Mouse (Mus musculus) hindbrain, embryonic 11.5 days (tissue): ENCODE results near the gene Pikfyve. TPM values are rescaled to one million over a fixed set of nuclear protein-coding genes. Genes with fewer than 3 reads are reported as not detected.

Experiments used
- ATAC-seq: fragments of 200-750 bp; cut with Nextera tagmentation; 2 replicates; pipeline ENCODE4 v1.8.0; 2017; ENCODE audit warnings: mild to moderate bottlenecking, moderate TSS enrichment, moderate library complexity; ENCODE audit not compliant: low FRiP score
- DNase-seq: peaks from one replicate; pipeline ENCODE4 v3.0.0-alpha.2; 2015; ENCODE audit warnings: low spot score
- H3K27ac ChIP-seq: fragments of 300-500 bp; sonication (generic); 2 replicates; pipeline ENCODE4 v1.5.1; 2014; ENCODE audit warnings: mild to moderate bottlenecking, low read depth, low read length
- H3K27me3 ChIP-seq: fragments of 300-500 bp; sonication (generic); 2 replicates; pipeline ENCODE4 v1.6.1; 2014; ENCODE audit warnings: mild to moderate bottlenecking, low read length, moderate library complexity, mixed read lengths; ENCODE audit not compliant: control insufficient read depth, insufficient read depth
- H3K36me3 ChIP-seq: fragments of 300-500 bp; sonication (generic); 2 replicates; pipeline ENCODE4 v1.6.1; 2014; ENCODE audit warnings: mild to moderate bottlenecking, low read length, moderate library complexity, mixed read lengths; ENCODE audit not compliant: control insufficient read depth, insufficient read depth
- H3K4me1 ChIP-seq: fragments of 300-500 bp; sonication (generic); replicated peaks from 2 replicates; pipeline ENCODE4 v1.6.1; 2014; ENCODE audit warnings: low read length, mixed read lengths; ENCODE audit not compliant: control insufficient read depth, insufficient read depth
- H3K4me2 ChIP-seq: fragments of 300-500 bp; sonication (generic); replicated peaks from 2 replicates; pipeline ENCODE4 v1.6.1; 2014; ENCODE audit warnings: mild to moderate bottlenecking, low read depth, low read length
- H3K4me3 ChIP-seq: fragments of 300-500 bp; sonication (generic); 2 replicates; pipeline ENCODE4 v1.5.1; 2014; ENCODE audit warnings: low read depth, low read length
- H3K9ac ChIP-seq: fragments of 300-500 bp; sonication (generic); 2 replicates; pipeline ENCODE4 v1.6.1; 2014; ENCODE audit warnings: low read depth, low read length
- H3K9me3 ChIP-seq: fragments of 300-500 bp; sonication (generic); 2 replicates; pipeline ENCODE4 v1.6.1; 2016; ENCODE audit warnings: low read length; ENCODE audit not compliant: control insufficient read depth
- WGBS: fragments of 180-500 bp; shearing (Covaris S2); extraction: QIAGEN DNeasy Blood & Tissue Kit; methylation state at CpG from one replicate; pipeline ENCODE4 v1.1.7; 2014; 5-methylcytosine and 5-hydroxymethylcytosine counted together
- polyA plus RNA-seq: library from polyadenylated mRNA; unstranded; fragments of >200 nt; fragmentation: Nextera tagmentation; extraction: Ambion mirVana; gene quantifications from 2 replicates; pipeline ENCODE4 v1.2.1, GENCODE M21; 2014

Gene Pikfyve
- polyA plus RNA-seq, 1 experiment from 2014 or later, result 29.0 TPM

- H3K27ac ChIP-seq, result no peak overlapping the region
- WGBS, result 93% methylated on average over 1 of the region's 1 CpGs
- H3K4me2 ChIP-seq, result no peak overlapping the region
- DNase-seq (no peak), ATAC-seq (no peak)
- H3K27me3 ChIP-seq, result no peaks in the 10 kb centered on the region
- H3K9me3 ChIP-seq, result no peaks in the 10 kb centered on the region
- H3K4me3 ChIP-seq, result no peak overlapping the region
- no peak overlapping the region for H3K9ac ChIP-seq
- peaks cover 25% of the 10 kb centered on the region for H3K36me3 ChIP-seq
- H3K4me1 ChIP-seq, result no peaks in the 10 kb centered on the region
Measured at GRCm38 (mm10) chr1:65167496-65167895, 19.0 kb upstream of the Pikfyve start.

GRCm38 (mm10) chr1:65169536-65169935, 16.9 kb upstream of the Pikfyve start:
- DNase-seq (no peak), ATAC-seq (no peak)
- Histone ChIP-seq H3K9me3 (no peaks in the 10 kb centered on the region), H3K4me1 (no peaks in the 10 kb centered on the region), H3K27ac (no peak overlapping the region), H3K36me3 (peaks cover 18% of the 10 kb centered on the region), H3K4me2 (no peak overlapping the region), H3K27me3 (no peaks in the 10 kb centered on the region), H3K9ac (no peak overlapping the region), H3K4me3 (no peak overlapping the region)
- WGBS, result 97% methylated on average over 7 of the region's 7 CpGs

- Histone ChIP-seq H3K9me3 (no peaks in the 10 kb centered on the region), H3K9ac (no peak overlapping the region), H3K4me1 (no peaks in the 10 kb centered on the region), H3K27ac (no peak overlapping the region), H3K36me3 (peaks cover 14% of the 10 kb centered on the region; the same call in 1 of the 2 replicates), H3K4me2 (no peak overlapping the region), H3K27me3 (no peaks in the 10 kb centered on the region), H3K4me3 (no peak overlapping the region)
- 93% methylated on average over 5 of the region's 5 CpGs for WGBS
- no peak for DNase-seq
- no peak for ATAC-seq
Measured at GRCm38 (mm10) chr1:65169947-65170346, 16.5 kb upstream of the Pikfyve start.

- Histone ChIP-seq H3K4me2 (no peak overlapping the region), H3K27ac (no peak overlapping the region), H3K27me3 (no peaks in the 10 kb centered on the region), H3K4me1 (no peaks in the 10 kb centered on the region), H3K36me3 (peaks cover 13% of the 10 kb centered on the region; the same call in 1 of the 2 replicates), H3K9me3 (no peaks in the 10 kb centered on the region), H3K9ac (no peak overlapping the region), H3K4me3 (no peak overlapping the region)
- WGBS, result 87% methylated on average over 4 of the region's 4 CpGs
- no peak for ATAC-seq
- no peak for DNase-seq
Measured at GRCm38 (mm10) chr1:65171579-65171978, 14.9 kb upstream of the Pikfyve start.

- 93% methylated on average over 2 of the region's 2 CpGs for WGBS
- DNase-seq, result no peak
- peaks cover 4% of the 10 kb centered on the region; the same call in 1 of the 2 replicates for H3K36me3 ChIP-seq
Measured at GRCm38 (mm10) chr1:65173716-65174115, 12.8 kb upstream of the Pikfyve start.

GRCm38 (mm10) chr1:65176171-65176570, 10.3 kb upstream of the Pikfyve start:
- H3K36me3 ChIP-seq, result peaks cover 2% of the 10 kb centered on the region; the same call in 1 of the 2 replicates
- no peaks in the 10 kb centered on the region for H3K9me3 ChIP-seq
- no peak overlapping the region for H3K4me2 ChIP-seq
- ATAC-seq, result no peak
- no peak for DNase-seq
- no peak overlapping the region for H3K4me3 ChIP-seq
- no peak overlapping the region for H3K9ac ChIP-seq
- H3K4me1 ChIP-seq, result no peaks in the 10 kb centered on the region
- WGBS, result 80% methylated on average over 4 of the region's 4 CpGs
- H3K27me3 ChIP-seq, result no peaks in the 10 kb centered on the region
- no peak overlapping the region for H3K27ac ChIP-seq

More at GRCm38 (mm10) chr1:65173716-65174115, 12.8 kb upstream of the Pikfyve start:
- no peak overlapping the region for H3K4me3 ChIP-seq
- H3K27me3 ChIP-seq, result no peaks in the 10 kb centered on the region
- no peak for ATAC-seq
- H3K4me1 ChIP-seq, result no peaks in the 10 kb centered on the region
- H3K9ac ChIP-seq, result no peak overlapping the region
- no peaks in the 10 kb centered on the region for H3K9me3 ChIP-seq
- H3K4me2 ChIP-seq, result no peak overlapping the region
- no peak overlapping the region for H3K27ac ChIP-seq

- ATAC-seq (no peak), DNase-seq (no peak)
- Histone ChIP-seq H3K9me3 (no peaks in the 10 kb centered on the region), H3K4me3 (no peak overlapping the region), H3K4me2 (0 out of 2 replicates have a peak overlapping the region, but pooled peaks have one; percentile 4), H3K36me3 (peaks cover 2% of the 10 kb centered on the region; the same call in 1 of the 2 replicates), H3K9ac (no peak overlapping the region), H3K27ac (no peak overlapping the region), H3K4me1 (no peaks in the 10 kb centered on the region), H3K27me3 (no peaks in the 10 kb centered on the region)
- 92% methylated on average over 5 of the region's 5 CpGs for WGBS
Measured at GRCm38 (mm10) chr1:65176912-65177311, 9.6 kb upstream of the Pikfyve start.

- no peaks in the 10 kb centered on the region for H3K9me3 ChIP-seq
- no peaks in the 10 kb centered on the region for H3K4me1 ChIP-seq
- peaks cover 2% of the 10 kb centered on the region; the same call in 1 of the 2 replicates for H3K36me3 ChIP-seq
- no peak overlapping the region for H3K27ac ChIP-seq
- H3K4me3 ChIP-seq, result peak overlapping the region; percentile 85
- no peak for ATAC-seq
- 0 out of 2 replicates have a peak overlapping the region, but pooled peaks have one; percentile 16 for H3K9ac ChIP-seq
- WGBS, result 78% methylated on average over 3 of the region's 3 CpGs
- no peaks in the 10 kb centered on the region for H3K27me3 ChIP-seq
- no peak for DNase-seq
- H3K4me2 ChIP-seq, result peak overlapping the region; percentile 42
Measured at GRCm38 (mm10) chr1:65177452-65177851, 9.0 kb upstream of the Pikfyve start.

GRCm38 (mm10) chr1:65178126-65178901, 8.2 kb upstream of the Pikfyve start:
- DNase-seq (peak; percentile 93), ATAC-seq (peak; percentile 86)
- peak overlapping the region; percentile 85 for H3K4me3 ChIP-seq
- peak overlapping the region; percentile 91 for H3K9ac ChIP-seq
- no peaks in the 10 kb centered on the region for H3K36me3 ChIP-seq
- H3K27me3 ChIP-seq, result no peaks in the 10 kb centered on the region
- H3K27ac ChIP-seq, result peak overlapping the region; percentile 98
- 6% methylated on average over 27 of the region's 27 CpGs for WGBS
- H3K4me1 ChIP-seq, result no peaks in the 10 kb centered on the region
- H3K9me3 ChIP-seq, result no peaks in the 10 kb centered on the region
- H3K4me2 ChIP-seq, result peak overlapping the region; percentile 42
